Mouse (Mus musculus) cerebellum, adult (tissue): Measurements from ENCODE around the gene Abcb6.

Experiments
- ATAC-seq: cut with Nextera tagmentation; 2 replicates; pipeline ENCODE4 v1.9.2; 2017; ENCODE audit warnings: mild to moderate bottlenecking, moderate library complexity, mixed read lengths; ENCODE audit not compliant: insufficient number of reproducible peaks, low FRiP score, low TSS enrichment

Gene Abcb6

GRCm38 (mm10) chr1:75155837-75156236 lies 24.4 kb downstream of the Abcb6 start:
- ATAC-seq: no peak

- ATAC-seq: no peak
These were observed 31.5 kb downstream of the Abcb6 start for GRCm38 (mm10) chr1:75148727-75149126.

- no peak for ATAC-seq
These were observed 32.6 kb downstream of the Abcb6 start for GRCm38 (mm10) chr1:75147411-75148135.

GRCm38 (mm10) chr1:75145589-75145988 lies 34.6 kb downstream of the Abcb6 start:
- no peak for ATAC-seq

GRCm38 (mm10) chr1:75142301-75143261 lies 37.6 kb downstream of the Abcb6 start, which contains the start of the genes Cnppd1 and Retreg2:
Gene Cnppd1 (minus strand): TSS chr1:75142711.
Gene Retreg2 (plus strand): TSS chr1:75142778.
- ATAC-seq: peak; percentile 76

GRCm38 (mm10) chr1:75141486-75142190 lies 38.6 kb downstream of the Abcb6 start:
- ATAC-seq: peak; percentile 20; the same call in 1 of the 2 replicates

- no peak for ATAC-seq
These were observed 39.5 kb downstream of the Abcb6 start for GRCm38 (mm10) chr1:75140601-75141190.

GRCm38 (mm10) chr1:75138448-75138847 lies 41.7 kb downstream of the Abcb6 start:
- no peak for ATAC-seq

GRCm38 (mm10) chr1:75136730-75137129 lies 43.5 kb downstream of the Abcb6 start:
- ATAC-seq: no peak

- no peak for ATAC-seq
These were observed 43.9 kb downstream of the Abcb6 start for GRCm38 (mm10) chr1:75136293-75136692.

- no peak for ATAC-seq
These were observed 46.6 kb downstream of the Abcb6 start, which contains the start of gene Slc23a3 for GRCm38 (mm10) chr1:75133421-75134207. Gene Slc23a3 (minus strand): TSS chr1:75133890.

- ATAC-seq: no peak
These were observed 51.6 kb downstream of the Abcb6 start for GRCm38 (mm10) chr1:75128641-75129040.

GRCm38 (mm10) chr1:75125418-75125817 lies 54.8 kb downstream of the Abcb6 start:
- ATAC-seq: no peak; the same call in 1 of the 2 replicates

GRCm38 (mm10) chr1:75124346-75125321 lies 55.6 kb downstream of the Abcb6 start, which contains the start of gene Nhej1:
Gene Nhej1 (minus strand): TSS chr1:75125200.
- ATAC-seq: peak; percentile 87

- no peak for ATAC-seq
These were observed 58.0 kb downstream of the Abcb6 start for GRCm38 (mm10) chr1:75122211-75122610.
